12 mouse cellular contexts compared by ENCODE assay signal in the genomic region with DNA sequence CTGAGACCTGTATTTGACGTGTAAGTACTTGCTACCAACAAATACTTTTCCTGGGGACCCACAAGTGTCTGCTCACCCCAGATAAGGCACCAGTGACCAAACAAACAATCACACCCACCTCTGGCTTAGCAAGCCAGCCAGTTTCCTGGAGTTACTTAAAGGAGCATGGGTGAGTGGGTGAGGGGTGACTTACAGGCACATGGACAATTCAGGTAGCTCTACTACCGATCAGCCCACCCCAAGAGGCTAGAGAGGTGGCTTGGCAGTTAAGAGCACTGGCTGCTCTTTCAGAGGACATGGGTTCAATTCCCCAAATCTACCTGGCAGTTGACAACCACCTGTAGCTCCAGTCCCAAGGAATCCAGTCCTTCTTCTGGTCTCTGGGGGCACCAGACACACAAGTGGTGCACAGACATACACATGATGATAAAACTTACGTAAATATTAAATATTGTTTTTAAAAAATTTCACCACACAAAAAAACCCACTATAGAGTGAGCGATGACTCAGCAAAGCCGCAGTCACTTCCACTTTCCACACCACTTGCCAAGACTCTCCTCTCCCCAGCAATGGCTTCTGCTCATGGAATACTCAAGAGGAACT. TPM values are rescaled to one million over a fixed set of nuclear protein-coding genes. Genes with fewer than 3 reads are reported as not detected.
DNase-seq lines count a peak whose midpoint lies in the region; TF ChIP-seq lines count a peak whose summit lies in the region.
"Had no signal": no experiment of that assay in that cellular context is flagged by ENCODE, and none has a peak within 500 bp of the region (broad histone marks: within the 10 kb centered on the region; RNA-seq: fewer than 3 reads in every experiment).

No protein-coding gene starts in this region.

- no peaks in the 10 kb centered on the region for H3K36me3 ChIP-seq in erythroblast, embryonic 14.5 days (ENCODE audit: control insufficient read depth)
- peaks cover 2% of the 10 kb centered on the region for H3K36me3 ChIP-seq in megakaryocyte, embryonic 14.5 days (replicated peaks; ENCODE audit: low read length)
- H3K36me3 ChIP-seq in kidney, adult 2 months (ENCODE audit: control insufficient read depth, insufficient read depth, low read length), result no peaks in the 10 kb centered on the region
- H3K36me3 ChIP-seq: limb, embryonic 12.5 days had no signal

- H3K27me3 ChIP-seq in erythroblast, embryonic 14.5 days (ENCODE audit: control insufficient read depth), result no peaks in the 10 kb centered on the region
- no peaks in the 10 kb centered on the region for H3K27me3 ChIP-seq in megakaryocyte, embryonic 14.5 days (replicated peaks)
- no peaks in the 10 kb centered on the region for H3K27me3 ChIP-seq in kidney, adult 2 months (replicated peaks; ENCODE audit: control insufficient read depth, insufficient read depth, low read length)
- H3K27me3 ChIP-seq: limb, embryonic 12.5 days had no signal

- no peak for TF ChIP-seq POLR2A in kidney, adult 2 months (IDR thresholded peaks at IDR 0.05; ENCODE audit: low read depth, low read length)

- intact Hi-C loops in left cerebral cortex, postnatal 4 days (cut with DNase I), result no loop called here

- H3K4me3 ChIP-seq in erythroblast, embryonic 14.5 days (replicated peaks), result peak overlapping the region; percentile 38
- peak overlapping the region; percentile 86 for H3K4me3 ChIP-seq in megakaryocyte, embryonic 14.5 days (replicated peaks)
- H3K4me3 ChIP-seq in kidney, adult 2 months (ENCODE audit: insufficient read depth, low read depth, low read length), result no peak overlapping the region
- H3K4me3 ChIP-seq: limb, embryonic 12.5 days had no signal

- no peak for TF ChIP-seq CTCF in kidney, adult 2 months (conservative IDR thresholded peaks at IDR 0.05; ENCODE audit: insufficient read depth, insufficient read length, low read depth, low read length)

- peak; percentile 59 for DNase-seq in urinary bladder, postnatal 14 days (ENCODE audit: low spot score)
- DNase-seq in urinary bladder, postnatal 4 days (ENCODE audit: low spot score in 2 of 2), result no peak
- no peak for DNase-seq in kidney, adult 2 months
- DNase-seq in cerebellum, postnatal 14 days, result no peak
- DNase-seq in left cerebral cortex, postnatal 4 days, result no peak
- DNase-seq: cerebellum, postnatal 10 days; heart, postnatal 36 days; kidney, postnatal 14 days; thymus, postnatal 36 days had no signal

- no peak overlapping the region for H3K27ac ChIP-seq in kidney, adult 2 months (ENCODE audit: insufficient read depth, low read depth, low read length)
- H3K27ac ChIP-seq: limb, embryonic 12.5 days had no signal

- peaks cover 66% of the 10 kb centered on the region for H3K4me1 ChIP-seq in erythroblast, embryonic 14.5 days (ENCODE audit: control insufficient read depth)
- peaks cover 73% of the 10 kb centered on the region for H3K4me1 ChIP-seq in megakaryocyte, embryonic 14.5 days
- H3K4me1 ChIP-seq in kidney, adult 2 months (ENCODE audit: control insufficient read depth, insufficient read depth, low read length), result 0 out of 2 replicates have a peak, but pooled peaks cover 6% of the 10 kb centered on the region
- H3K4me1 ChIP-seq: limb, embryonic 12.5 days had no signal

- WGBS in kidney, adult 2 months, result 81% methylated on average over 5 of the region's 5 CpGs

- no peaks in the 10 kb centered on the region for H3K9me3 ChIP-seq in erythroblast, embryonic 14.5 days (ENCODE audit: control insufficient read depth, low read length)
- H3K9me3 ChIP-seq in megakaryocyte, embryonic 14.5 days, result peaks cover 2% of the 10 kb centered on the region
- H3K9me3 ChIP-seq: limb, embryonic 12.5 days had no signal

RNA-seq across cellular contexts. Expression of a gene that starts 9.5 kb away (rescaled TPM):
- 3.0 and 3.7 TPM in 2 replicates for polyA plus RNA-seq in erythroblast, embryonic 14.5 days (2012)
- 76.5 and 120 TPM in 2 replicates for polyA plus RNA-seq in megakaryocyte, embryonic 14.5 days (2012; ENCODE audit: insufficient read depth, low replicate concordance)
- 87.4 and 88.4 TPM in 2 replicates for polyA plus RNA-seq in kidney, adult 2 months (2012; rRNA removed)
- 100 to 1,000 TPM; 149 to 158 TPM for total RNA-seq in left cerebral cortex, postnatal 4 days (2021)

RNA-seq across cellular contexts. Expression of a gene that starts 30.6 kb away (rescaled TPM):
- polyA plus RNA-seq in erythroblast, embryonic 14.5 days (2012), result 1.6 and 2.2 TPM in 2 replicates
- polyA plus RNA-seq in megakaryocyte, embryonic 14.5 days (2012; ENCODE audit: insufficient read depth, low replicate concordance), result 17.7 TPM in 1 of 2 replicates, not detected in the other
- 123 and 135 TPM in 2 replicates for polyA plus RNA-seq in kidney, adult 2 months (2012; rRNA removed)
- total RNA-seq in left cerebral cortex, postnatal 4 days (2021), result 100 to 1,000 TPM; 105 to 114 TPM

RNA-seq across cellular contexts. Expression of a gene that starts 30.8 kb away (rescaled TPM):
- 9.7 and 14.5 TPM in 2 replicates for polyA plus RNA-seq in erythroblast, embryonic 14.5 days (2012)
- polyA plus RNA-seq in megakaryocyte, embryonic 14.5 days (2012; ENCODE audit: insufficient read depth, low replicate concordance), result 2.6 and 18.8 TPM in 2 replicates
- polyA plus RNA-seq in kidney, adult 2 months (2012; rRNA removed), result 4.8 and 4.9 TPM in 2 replicates
- total RNA-seq in left cerebral cortex, postnatal 4 days (2021), result 10 to 100 TPM; 11.7 to 11.9 TPM

Comparison
In these comparisons a context has a peak if more than half of its experiments do, and no peak if none do; other contexts are left out.
1. RNA of a gene that starts 9.5 kb away (polyA plus RNA-seq): 87.4 to 88.4 TPM in kidney, adult 2 months and 76.5 to 120 TPM in megakaryocyte, embryonic 14.5 days; 3.0 to 3.7 TPM in erythroblast, embryonic 14.5 days; every median in the first group is over 10 times any median in the second.